Mouse (Mus musculus): ENCODE measurements around the gene Capn11.

Capn11 gene

DNA sequence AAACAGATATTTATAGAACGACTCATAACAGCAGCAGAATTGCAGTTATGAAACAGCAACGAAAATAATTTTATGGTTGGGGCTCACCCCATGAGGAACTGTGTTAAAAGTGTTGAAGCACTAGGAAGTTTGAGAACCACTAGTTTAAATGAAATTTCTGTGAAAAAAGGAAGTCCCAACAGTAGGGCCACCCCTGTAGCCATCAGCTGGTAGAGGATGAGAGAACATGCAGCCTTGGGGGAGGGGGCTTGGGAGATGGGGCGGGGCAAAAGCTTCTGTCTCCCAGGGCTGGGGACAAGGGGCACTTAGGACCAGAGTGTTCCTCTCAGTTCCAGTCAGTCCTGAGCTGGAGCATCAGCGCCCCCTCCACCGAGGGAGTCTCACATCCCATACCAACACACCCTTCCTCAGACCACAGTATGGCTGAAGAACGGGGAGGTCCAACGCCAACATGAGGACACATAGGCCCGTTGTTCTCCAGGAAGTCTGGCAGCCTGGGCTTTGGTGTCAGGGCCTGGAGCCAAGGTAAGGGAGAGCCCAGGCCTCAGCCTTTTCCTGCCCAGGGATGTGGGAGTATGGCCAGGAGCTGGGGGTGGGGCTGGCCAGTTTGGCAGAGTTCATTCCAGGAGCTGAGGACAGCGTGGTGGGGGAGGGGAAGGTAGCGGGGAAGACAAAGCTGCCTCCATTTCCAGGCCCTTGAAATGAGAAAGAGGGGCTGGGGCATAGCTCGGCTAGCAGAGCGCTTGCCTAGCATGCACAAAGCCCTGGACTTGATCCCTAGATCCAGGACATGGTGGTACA lies 74.8 kb downstream of the Capn11 start:
- DNase-seq (ENCODE audit: extremely low read depth, low read depth), result no peak

DNA sequence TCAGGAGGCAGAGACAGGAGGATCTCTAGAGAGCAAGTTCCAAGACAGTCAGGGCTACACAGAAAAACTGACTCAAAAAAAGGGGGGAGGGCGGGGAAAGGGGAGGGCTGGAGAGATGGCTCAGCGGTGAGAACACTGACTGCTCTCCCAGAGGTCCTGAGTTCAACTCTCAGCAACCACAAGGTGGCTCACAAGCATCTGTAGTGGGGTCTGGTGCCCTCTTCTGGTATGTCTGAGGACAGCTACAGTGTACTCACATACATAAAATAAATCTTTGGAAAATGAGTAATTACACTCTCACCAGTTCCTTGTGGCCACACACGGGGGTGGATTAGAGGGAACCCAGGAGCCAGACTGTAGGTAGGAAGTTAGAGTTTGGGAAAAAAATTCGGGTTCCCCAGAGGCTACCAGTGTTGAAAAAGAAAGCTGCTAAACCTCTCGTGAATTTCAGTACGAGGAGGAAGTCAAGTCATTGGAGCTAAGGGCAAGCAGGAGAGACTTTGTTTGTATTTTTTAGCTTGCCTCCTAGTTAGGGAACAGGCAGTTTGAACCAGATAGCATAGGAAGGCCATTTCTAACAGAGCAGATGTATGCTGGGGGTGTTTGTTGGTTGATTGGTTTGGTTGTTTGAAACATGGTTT lies 76.3 kb downstream of the Capn11 start:
- no peak for DNase-seq (ENCODE audit: extremely low read depth, low read depth)

DNA sequence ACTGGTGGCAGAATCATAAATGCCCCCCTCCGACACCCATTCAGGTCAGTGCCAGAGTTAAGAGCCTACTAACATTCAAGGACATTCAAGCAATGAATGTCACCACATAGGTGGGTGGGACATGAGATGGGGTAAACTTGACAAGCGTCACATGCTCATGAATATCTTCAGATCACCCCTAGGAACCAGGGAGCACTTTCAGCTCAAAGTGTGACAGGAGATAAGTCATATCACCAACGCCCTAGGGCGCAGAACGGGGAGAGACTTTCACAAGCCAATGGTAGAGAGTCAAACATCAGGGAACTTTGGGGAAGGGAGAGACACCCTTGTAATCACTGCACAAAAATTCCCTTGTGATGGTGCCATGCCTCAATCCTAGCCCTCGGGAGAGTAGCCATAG lies 76.9 kb downstream of the Capn11 start:
- DNase-seq (ENCODE audit: extremely low read depth, low read depth), result no peak

DNA sequence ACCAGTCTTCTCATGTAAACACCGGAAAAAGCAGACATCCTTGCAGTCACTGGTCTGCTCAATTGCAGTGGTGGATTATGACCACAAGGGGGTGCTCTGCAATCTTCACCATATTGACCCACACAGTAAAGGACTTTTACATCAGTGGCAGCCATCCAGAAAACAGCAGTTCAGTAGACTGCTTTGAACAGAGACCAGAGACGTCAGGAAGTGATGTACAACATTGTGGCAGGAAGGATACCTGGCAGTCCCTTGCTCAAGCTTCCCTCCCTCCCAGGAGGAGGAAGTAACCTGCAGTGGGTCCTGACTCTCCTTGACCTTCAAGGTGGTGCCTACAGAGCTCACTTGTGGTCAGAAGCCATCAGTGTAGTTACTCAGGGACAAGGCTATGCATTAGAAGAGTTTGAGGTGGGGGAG lies 77.5 kb downstream of the Capn11 start:
- DNase-seq (ENCODE audit: extremely low read depth, low read depth), result no peak

DNA sequence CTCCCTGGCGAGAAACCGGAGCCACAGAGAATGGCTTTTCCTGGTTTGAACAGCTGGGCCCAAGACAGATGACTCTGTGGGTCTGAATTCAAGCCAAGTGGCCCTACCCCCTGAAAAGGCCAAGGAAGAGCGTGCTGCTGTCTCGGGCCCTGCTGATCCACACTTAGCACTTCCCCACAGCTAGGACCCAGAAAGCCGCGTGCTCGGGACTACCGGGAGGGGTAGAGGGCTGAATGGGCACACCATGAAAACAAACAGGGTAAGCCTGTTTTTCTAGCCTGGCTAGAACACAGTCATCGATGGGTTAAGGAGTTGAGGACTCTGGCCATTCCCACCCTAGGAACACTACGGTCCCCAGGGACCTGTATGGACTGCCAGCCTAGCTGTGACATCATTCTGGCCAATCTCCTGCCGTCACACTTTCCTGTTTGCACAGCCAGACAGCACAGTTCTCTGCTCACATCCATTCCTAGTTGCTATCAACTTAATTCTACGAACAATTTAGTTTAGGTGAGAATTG lies 78.1 kb downstream of the Capn11 start:
- DNase-seq (ENCODE audit: extremely low read depth, low read depth), result no peak
